Mouse (Mus musculus) cerebellum, adult (tissue): ENCODE measurements around the gene Pigf.
A peak's percentile ranks its signal among the peaks of the same experiment; 100 is the strongest.

Source experiments
- ATAC-seq: cut with Nextera tagmentation; 2 replicates; pipeline ENCODE4 v1.9.2; 2017; ENCODE audit warnings: mild to moderate bottlenecking, moderate library complexity, mixed read lengths; ENCODE audit not compliant: insufficient number of reproducible peaks, low FRiP score, low TSS enrichment

The Pigf gene

GRCm38 (mm10) chr17:86970026-86970750, 55.0 kb downstream of the Pigf start:
- ATAC-seq, result no peak

- no peak for ATAC-seq
These were observed 55.6 kb downstream of the Pigf start for GRCm38 (mm10) chr17:86969582-86969981.

- no peak for ATAC-seq
These were observed 56.6 kb downstream of the Pigf start for GRCm38 (mm10) chr17:86968581-86968980.

GRCm38 (mm10) chr17:86967536-86968525, 57.4 kb downstream of the Pigf start:
- no peak for ATAC-seq

GRCm38 (mm10) chr17:86967048-86967447, 58.2 kb downstream of the Pigf start:
- ATAC-seq, result no peak

- ATAC-seq, result no peak
These were observed 59.2 kb downstream of the Pigf start for GRCm38 (mm10) chr17:86966040-86966439.

GRCm38 (mm10) chr17:86965121-86965520, 60.1 kb downstream of the Pigf start:
- no peak for ATAC-seq

- peak; percentile 66 for ATAC-seq
These were observed 60.7 kb downstream of the Pigf start for GRCm38 (mm10) chr17:86964502-86964901.

- no peak for ATAC-seq
These were observed 61.2 kb downstream of the Pigf start for GRCm38 (mm10) chr17:86964041-86964440.

- no peak for ATAC-seq
These were observed 61.7 kb downstream of the Pigf start for GRCm38 (mm10) chr17:86963586-86963902.

GRCm38 (mm10) chr17:86962894-86963585, 62.2 kb downstream of the Pigf start, which contains the start of gene Rhoq:
Rhoq (plus strand) TSS chr17:86963082.
- ATAC-seq, result peak; percentile 64

- ATAC-seq, result peak; percentile 56
These were observed 62.8 kb downstream of the Pigf start for GRCm38 (mm10) chr17:86962297-86962893.

- no peak for ATAC-seq
These were observed 63.8 kb downstream of the Pigf start for GRCm38 (mm10) chr17:86961301-86961841.

GRCm38 (mm10) chr17:86957968-86958367, 67.2 kb downstream of the Pigf start:
- no peak for ATAC-seq

- no peak for ATAC-seq
These were observed 68.0 kb downstream of the Pigf start for GRCm38 (mm10) chr17:86957239-86957638.

- no peak for ATAC-seq
These were observed 76.4 kb downstream of the Pigf start for GRCm38 (mm10) chr17:86948801-86949200.

- no peak for ATAC-seq
These were observed 77.1 kb downstream of the Pigf start, which contains the start of gene Atp6v1e2 for GRCm38 (mm10) chr17:86947840-86948796. Atp6v1e2 (minus strand) TSS chr17:86947897.
